8 mouse cellular contexts compared by ENCODE assay signal in the genomic region with DNA sequence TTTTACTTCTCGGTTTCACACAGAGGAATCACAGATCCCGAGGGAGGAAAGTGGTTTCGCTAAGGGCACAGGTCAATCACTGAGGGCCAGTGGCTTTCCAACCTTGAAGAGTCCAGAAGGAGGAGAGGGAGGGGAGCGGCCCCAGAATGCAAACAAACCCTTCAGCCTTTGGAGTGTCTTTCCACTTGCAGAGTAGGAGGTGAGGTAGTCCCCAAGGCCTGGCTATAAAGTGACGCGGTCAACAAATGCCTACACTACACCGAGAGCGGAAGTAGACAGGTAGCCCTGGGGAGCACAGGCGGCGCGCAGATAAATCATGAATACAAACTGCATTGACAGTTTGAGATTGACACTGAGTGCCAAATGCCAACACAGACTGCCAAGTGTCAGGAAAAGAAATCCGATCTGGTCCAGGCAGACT. TPM values are rescaled to one million over a fixed set of nuclear protein-coding genes. Genes with fewer than 3 reads are reported as not detected.
DNase-seq lines count a peak whose midpoint lies in the region; ATAC-seq lines count a peak whose summit lies in the region.

No protein-coding gene starts in this region.

- peak overlapping the region; percentile 41; the same call in 1 of the 2 replicates for H3K9ac ChIP-seq in lung, embryonic 15.5 days

- peaks cover 42% of the 10 kb centered on the region for H3K27me3 ChIP-seq in lung, embryonic 15.5 days

- no peaks in the 10 kb centered on the region for H3K36me3 ChIP-seq in lung, embryonic 15.5 days

- 14% methylated on average over 12 of the region's 12 CpGs for WGBS in lung, embryonic 15.5 days

- peak overlapping the region; percentile 48; the same call in 1 of the 2 replicates for H3K27ac ChIP-seq in lung, embryonic 15.5 days

- ATAC-seq in lung, embryonic 15.5 days (ENCODE audit: borderline replicate concordance, extremely low read depth, low FRiP score, low TSS enrichment): no peak

- intact Hi-C loops in left cerebral cortex, postnatal 36 days (cut with DNase I): no loop called here

- DNase-seq in cerebellum, postnatal 10 days: peak; percentile 45 to 50
- DNase-seq in cerebellum, adult 11 months: no peak
- DNase-seq in embryo, embryonic 9.5 days (ENCODE audit: extremely low spot score): peak; percentile 25
- DNase-seq in kidney, adult 18-20 months: peak; percentile 42
- DNase-seq in right cerebral cortex, postnatal 25 days: no peak
- no peak for DNase-seq in T-cell, adult 2 months (ENCODE audit: low spot score)
- no peak for DNase-seq in left cerebral cortex, postnatal 36 days (ENCODE audit: low spot score in 2 of 2)

- peak overlapping the region; percentile 85 for H3K4me2 ChIP-seq in lung, embryonic 15.5 days

- peak overlapping the region; percentile 45 for H3K4me3 ChIP-seq in lung, embryonic 15.5 days

- no peaks in the 10 kb centered on the region for H3K9me3 ChIP-seq in lung, embryonic 15.5 days

- H3K4me1 ChIP-seq in lung, embryonic 15.5 days: peaks cover 44% of the 10 kb centered on the region

RNA-seq across cellular contexts. Expression of gene Plekhd1, which starts 0.7 kb away (rescaled TPM):
- 4.0 and 4.2 TPM in 2 replicates for polyA plus RNA-seq in lung, embryonic 15.5 days (2015; fragmentation: Nextera tagmentation; extraction: Ambion mirVana)
- 1 to 10 TPM; 2.1 to 2.8 TPM for total RNA-seq in left cerebral cortex, postnatal 36 days (2021)

RNA-seq across cellular contexts. Expression of gene Erh, which starts 47.5 kb away (rescaled TPM):
- 326 and 362 TPM in 2 replicates for polyA plus RNA-seq in lung, embryonic 15.5 days (2015; fragmentation: Nextera tagmentation; extraction: Ambion mirVana)
- total RNA-seq in left cerebral cortex, postnatal 36 days (2021): 10 to 100 TPM; 35.8 to 37.8 TPM

RNA-seq across cellular contexts. Expression of gene Slc39a9, which starts 48.0 kb away (rescaled TPM):
- polyA plus RNA-seq in lung, embryonic 15.5 days (2015; fragmentation: Nextera tagmentation; extraction: Ambion mirVana): 27.0 and 31.3 TPM in 2 replicates
- total RNA-seq in left cerebral cortex, postnatal 36 days (2021): 10 to 100 TPM; 36.7 to 37.6 TPM

Comparison
In these comparisons a context has a peak if more than half of its experiments do, and no peak if none do; other contexts are left out.
1. DNase-seq: peak in cerebellum, postnatal 10 days (2 of 2), embryo, embryonic 9.5 days (single experiment) and kidney, adult 18-20 months (single experiment); none in cerebellum, adult 11 months (single experiment), right cerebral cortex, postnatal 25 days (single experiment), T-cell, adult 2 months (single experiment) and left cerebral cortex, postnatal 36 days (0 of 2).